Mouse (Mus musculus) limb, embryonic 12.5 days (tissue): ENCODE measurements around the gene Mvd. TPM values are rescaled to one million over a fixed set of nuclear protein-coding genes. Genes with fewer than 3 reads are reported as not detected.
A peak's percentile ranks its signal among the peaks of the same experiment; 100 is the strongest.

Source experiments
- ATAC-seq: fragments of 200-750 bp; cut with Nextera tagmentation; 2 replicates; pipeline ENCODE4 v1.8.0; 2017; ENCODE audit warnings: low read depth, moderate TSS enrichment; ENCODE audit not compliant: insufficient number of reproducible peaks, insufficient read depth, low FRiP score, low TSS enrichment
- H3K27ac ChIP-seq: fragments of 300-500 bp; sonication (generic); 2 replicates; pipeline ENCODE4 v1.5.1; 2016; ENCODE audit warnings: mild to moderate bottlenecking, moderate library complexity
- H3K27me3 ChIP-seq: fragments of 300-500 bp; sonication (generic); 2 replicates; pipeline ENCODE4 v1.6.1; 2016; ENCODE audit warnings: mild to moderate bottlenecking, moderate library complexity
- H3K36me3 ChIP-seq: fragments of 300-500 bp; sonication (generic); 2 replicates; pipeline ENCODE4 v1.6.1; 2016; ENCODE audit warnings: mild to moderate bottlenecking, moderate library complexity
- H3K4me1 ChIP-seq: fragments of 300-500 bp; sonication (generic); replicated peaks from 2 replicates; pipeline ENCODE4 v1.6.1; 2016
- H3K4me2 ChIP-seq: fragments of 300-500 bp; sonication (generic); 2 replicates; pipeline ENCODE4 v1.6.1; 2016; ENCODE audit warnings: mild to moderate bottlenecking, moderate library complexity
- H3K4me3 ChIP-seq: fragments of 300-500 bp; sonication (generic); replicated peaks from 2 replicates; pipeline ENCODE4 v1.5.1; 2016; ENCODE audit warnings: mild to moderate bottlenecking
- H3K9ac ChIP-seq: fragments of 300-500 bp; sonication (generic); replicated peaks from 2 replicates; pipeline ENCODE4 v1.6.1; 2016; ENCODE audit warnings: mild to moderate bottlenecking, moderate library complexity
- H3K9me3 ChIP-seq: fragments of 300-500 bp; sonication (generic); 2 replicates; pipeline ENCODE4 v1.6.1; 2016; ENCODE audit warnings: mild to moderate bottlenecking, moderate library complexity
- WGBS: fragments of 180-500 bp; shearing (Covaris S2); methylation state at CpG from one replicate; pipeline ENCODE4 v1.1.7; 2016; 5-methylcytosine and 5-hydroxymethylcytosine counted together
- polyA plus RNA-seq: library from polyadenylated mRNA; unstranded; fragments of >200 nt; fragmentation: Nextera tagmentation; extraction: Ambion mirVana; gene quantifications from 2 replicates; pipeline ENCODE4 v1.2.1, GENCODE M21; 2016

The Mvd gene
- polyA plus RNA-seq, 1 experiment from 2014 or later, result 40.5 TPM

DNA sequence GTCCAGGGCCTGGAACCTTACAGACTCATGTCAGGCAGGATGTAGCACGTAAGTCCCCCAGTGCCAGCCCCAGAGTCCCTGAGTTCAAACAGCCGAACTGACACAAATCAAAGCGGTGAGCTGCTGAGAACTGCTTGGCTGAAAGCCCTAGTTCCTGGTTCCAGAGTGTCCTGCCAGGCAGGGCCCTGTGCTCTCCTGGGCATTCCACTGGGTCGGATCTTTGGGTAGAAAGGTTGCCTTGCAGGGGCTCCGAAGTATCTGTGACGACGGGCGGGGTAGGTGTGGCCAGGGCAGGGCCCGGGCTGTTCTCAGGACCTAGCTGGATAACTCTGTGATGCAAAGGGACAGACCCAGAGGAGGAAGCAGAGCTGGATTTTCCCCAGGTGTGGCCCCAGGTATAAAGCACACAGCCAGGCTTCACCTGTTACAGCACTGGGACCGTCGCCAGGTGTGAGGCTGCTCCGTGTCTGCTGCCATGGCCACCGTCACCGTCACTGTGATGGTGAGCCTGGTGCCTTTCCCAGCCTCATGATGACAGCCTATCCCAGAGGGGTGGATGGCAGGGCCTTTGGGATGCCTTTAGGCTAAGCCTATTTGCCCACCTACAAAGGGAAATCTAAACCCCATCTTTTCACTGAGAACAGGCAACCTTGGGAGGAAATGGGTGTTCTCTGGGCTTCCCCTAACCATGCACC lies 21.7 kb downstream of the Mvd start, which contains the start of gene Il17c:
Gene Il17c (plus strand): TSS at position 645 of the 695 bp plus-strand sequence.
- Histone ChIP-seq H3K36me3 (peaks cover 38% of the 10 kb centered on the region), H3K27ac (no peak within 1 kb of the TSS), H3K4me3 (no peak within 1 kb of the TSS)

DNA sequence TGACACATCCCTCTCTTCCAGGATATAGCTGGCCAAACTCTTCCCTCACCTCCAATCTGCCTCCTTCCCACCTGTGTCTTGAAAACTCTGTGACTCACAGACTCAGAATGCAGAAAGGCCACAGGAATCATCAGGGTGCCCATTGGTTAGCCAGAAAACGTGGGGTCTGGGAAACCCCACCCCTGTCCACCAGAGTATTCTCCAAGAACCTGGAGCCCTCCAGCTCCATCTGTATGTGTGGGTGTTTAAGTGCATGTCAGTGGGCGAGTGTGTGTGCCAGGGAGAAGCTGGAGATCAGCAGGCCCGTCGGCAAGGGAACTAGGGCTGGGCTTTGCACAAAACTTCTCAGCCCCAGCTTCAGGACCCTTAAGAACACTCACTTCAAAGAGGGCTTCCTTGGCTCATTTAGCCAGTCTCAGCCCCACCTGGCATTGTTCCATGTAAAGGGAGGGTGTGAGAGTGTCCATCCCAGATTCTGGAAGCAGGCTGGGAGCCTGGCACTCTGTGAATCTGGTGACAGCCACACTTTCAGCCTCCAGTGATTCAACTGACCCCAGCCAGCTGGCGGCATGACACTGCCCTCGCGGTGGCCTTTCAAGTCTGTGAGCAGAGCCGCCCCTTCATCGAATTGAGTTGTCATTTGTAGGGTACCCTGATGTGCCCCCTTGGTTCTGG lies 23.2 kb downstream of the Mvd start:
- H3K27ac ChIP-seq, result peak overlapping the region; percentile 13; the same call in 1 of the 2 replicates
- peaks cover 43% of the 10 kb centered on the region for H3K36me3 ChIP-seq
- no peak overlapping the region for H3K4me2 ChIP-seq
- WGBS, result 72% methylated on average over 9 of the region's 9 CpGs
- H3K27me3 ChIP-seq, result no peaks in the 10 kb centered on the region
- no peaks in the 10 kb centered on the region for H3K9me3 ChIP-seq
- H3K9ac ChIP-seq, result no peak overlapping the region
- H3K4me3 ChIP-seq, result no peak overlapping the region
- no peak for ATAC-seq
- H3K4me1 ChIP-seq, result no peaks in the 10 kb centered on the region

More for the DNA sequence above, 21.7 kb downstream of the Mvd start, which contains the start of gene Il17c:
- no peak within 1 kb of the TSS for H3K9ac ChIP-seq
- no peaks in the 10 kb centered on the region for H3K27me3 ChIP-seq
- H3K9me3 ChIP-seq, result no peaks in the 10 kb centered on the region
- no peaks in the 10 kb centered on the region for H3K4me1 ChIP-seq
- WGBS, result 80% methylated on average over 14 of the region's 14 CpGs
- H3K4me2 ChIP-seq, result no peak within 1 kb of the TSS
- ATAC-seq, result no peak

DNA sequence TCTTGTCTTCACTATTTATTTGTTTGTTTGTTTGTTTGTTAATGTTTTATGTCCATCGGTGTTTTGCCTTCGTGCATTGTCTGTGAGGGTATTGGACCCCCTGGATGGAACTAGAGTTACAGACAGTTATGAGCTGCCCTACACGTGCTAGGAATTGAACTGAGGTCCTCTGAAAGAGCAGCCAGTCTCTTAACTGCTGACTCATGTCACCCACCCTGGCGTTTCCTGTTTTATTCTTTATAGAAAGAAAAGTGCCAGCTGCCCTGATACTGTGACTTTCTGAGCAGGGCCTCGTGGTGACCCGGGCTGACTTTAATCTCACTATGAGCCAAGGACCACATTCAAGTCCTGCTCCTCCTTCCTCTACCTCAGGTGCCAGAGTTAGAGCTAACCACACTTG lies 27.7 kb downstream of the Mvd start:
- Histone ChIP-seq H3K9me3 (no peaks in the 10 kb centered on the region), H3K9ac (no peak overlapping the region), H3K4me1 (no peaks in the 10 kb centered on the region), H3K36me3 (peaks cover 88% of the 10 kb centered on the region), H3K27me3 (no peaks in the 10 kb centered on the region), H3K4me3 (no peak overlapping the region), H3K27ac (no peak overlapping the region), H3K4me2 (no peak overlapping the region)
- 87% methylated on average over 6 of the region's 6 CpGs for WGBS
- no peak for ATAC-seq

DNA sequence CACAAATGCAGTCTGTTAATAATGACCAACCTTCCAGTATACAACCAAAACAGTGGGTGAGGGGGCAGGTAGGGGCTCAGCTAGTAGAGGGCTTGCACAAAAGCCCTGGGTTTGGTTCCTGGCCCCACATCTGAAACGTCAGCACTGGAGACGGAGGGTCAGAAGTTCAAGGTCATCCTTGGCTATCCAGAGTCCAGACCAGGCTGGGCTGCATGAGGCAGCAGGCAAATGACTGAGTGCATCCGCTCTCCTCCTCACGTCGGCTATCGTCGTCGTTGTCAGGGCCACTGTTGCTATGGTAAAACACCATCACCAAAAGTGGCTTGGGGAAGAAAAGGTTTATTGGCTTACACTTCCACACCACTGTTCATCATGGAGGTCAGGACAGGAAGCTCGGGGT lies 28.9 kb downstream of the Mvd start:
- Histone ChIP-seq H3K9me3 (no peaks in the 10 kb centered on the region), H3K4me3 (no peak overlapping the region), H3K27me3 (no peaks in the 10 kb centered on the region), H3K27ac (no peak overlapping the region), H3K4me1 (no peaks in the 10 kb centered on the region), H3K4me2 (no peak overlapping the region), H3K9ac (no peak overlapping the region), H3K36me3 (peaks cover 98% of the 10 kb centered on the region)
- WGBS, result 88% methylated on average over 9 of the region's 9 CpGs
- ATAC-seq, result no peak

DNA sequence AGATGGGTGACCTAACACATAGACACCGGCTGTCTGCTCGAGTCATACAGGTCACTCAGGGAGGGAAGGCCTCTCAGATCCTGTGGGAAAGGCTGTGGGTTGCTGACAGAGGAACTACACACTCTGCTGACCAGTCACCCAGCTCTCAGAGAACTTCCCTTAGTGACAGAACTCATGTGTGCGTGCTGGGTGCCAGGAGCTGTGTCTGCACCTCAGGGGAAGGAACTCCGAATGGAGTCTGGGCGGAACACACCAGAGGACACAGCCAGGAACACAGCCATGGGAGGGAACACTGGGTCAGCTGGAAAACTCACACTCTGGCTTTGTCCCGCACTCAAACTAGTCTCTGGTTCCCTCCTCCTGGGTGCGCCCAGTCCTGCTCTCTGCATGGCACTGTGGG lies 35.5 kb downstream of the Mvd start:
- Histone ChIP-seq H3K4me1 (no peaks in the 10 kb centered on the region), H3K27me3 (no peaks in the 10 kb centered on the region), H3K36me3 (peaks cover 100% of the 10 kb centered on the region), H3K9ac (no peak overlapping the region), H3K4me3 (no peak overlapping the region), H3K9me3 (no peaks in the 10 kb centered on the region), H3K4me2 (no peak overlapping the region), H3K27ac (no peak overlapping the region)
- WGBS, result 90% methylated on average over 7 of the region's 7 CpGs
- ATAC-seq, result no peak

DNA sequence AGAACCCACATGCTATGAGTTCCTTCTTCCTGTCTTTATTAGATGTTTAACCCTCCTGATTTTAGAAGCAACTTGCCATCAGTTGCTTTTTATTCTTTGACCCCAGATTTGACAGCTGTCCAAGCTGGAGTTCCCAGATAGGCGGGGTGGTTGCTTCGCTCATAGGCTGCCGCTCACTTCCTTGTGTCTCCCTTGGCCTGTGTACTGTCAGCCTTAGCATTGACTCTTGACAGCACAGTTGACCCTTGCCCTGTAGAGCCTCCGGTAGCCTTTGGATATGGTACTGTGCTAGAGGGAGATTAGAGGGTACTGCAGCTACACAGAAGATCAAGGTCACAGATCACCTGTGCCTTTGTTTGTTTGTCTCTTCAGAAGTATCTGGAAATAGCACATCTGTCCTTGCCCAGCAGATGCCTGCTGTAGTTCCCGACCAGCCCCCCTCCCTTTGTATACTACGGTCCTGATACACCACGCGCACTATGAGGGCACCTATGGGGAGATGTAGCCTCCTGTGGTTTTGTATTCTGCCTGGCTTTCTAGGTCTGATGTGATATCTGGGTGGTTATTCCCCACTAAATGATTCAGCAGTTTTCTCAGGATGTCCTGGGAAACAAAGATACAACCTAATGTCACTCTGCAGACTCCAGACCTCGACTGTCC lies 37.9 kb downstream of the Mvd start:
- Histone ChIP-seq H3K9me3 (no peaks in the 10 kb centered on the region), H3K4me3 (no peak overlapping the region), H3K9ac (no peak overlapping the region), H3K36me3 (peaks cover 100% of the 10 kb centered on the region), H3K4me2 (no peak overlapping the region), H3K4me1 (no peaks in the 10 kb centered on the region), H3K27ac (no peak overlapping the region), H3K27me3 (no peaks in the 10 kb centered on the region)
- 93% methylated on average over 9 of the region's 9 CpGs for WGBS
- no peak for ATAC-seq

DNA sequence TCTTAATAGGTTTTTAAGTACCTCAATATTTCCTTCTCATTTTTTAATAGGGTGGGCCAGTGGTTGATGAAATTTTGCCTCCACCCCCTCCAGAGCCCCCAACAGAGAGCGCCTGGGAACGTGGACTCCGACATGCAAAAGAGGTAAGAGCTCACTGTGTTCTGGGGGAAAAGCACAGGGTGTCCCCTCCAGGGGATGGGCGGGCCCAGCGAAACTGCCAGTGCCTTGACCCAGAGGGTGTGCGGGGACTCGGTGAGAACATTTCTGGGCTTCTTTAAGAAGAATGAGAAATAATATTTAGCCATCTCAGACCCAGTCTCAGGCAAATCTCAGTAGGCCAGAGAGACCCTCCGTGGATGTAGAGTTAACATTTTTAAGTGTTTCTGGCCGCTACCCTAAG lies 45.0 kb downstream of the Mvd start:
- no peak overlapping the region for H3K27ac ChIP-seq
- no peak for ATAC-seq
- H3K4me1 ChIP-seq, result no peaks in the 10 kb centered on the region
- no peak overlapping the region for H3K9ac ChIP-seq
- H3K4me2 ChIP-seq, result no peak overlapping the region
- H3K9me3 ChIP-seq, result no peaks in the 10 kb centered on the region
- H3K27me3 ChIP-seq, result no peaks in the 10 kb centered on the region
- H3K4me3 ChIP-seq, result no peak overlapping the region
- peaks cover 89% of the 10 kb centered on the region for H3K36me3 ChIP-seq
- 93% methylated on average over 9 of the region's 9 CpGs for WGBS

DNA sequence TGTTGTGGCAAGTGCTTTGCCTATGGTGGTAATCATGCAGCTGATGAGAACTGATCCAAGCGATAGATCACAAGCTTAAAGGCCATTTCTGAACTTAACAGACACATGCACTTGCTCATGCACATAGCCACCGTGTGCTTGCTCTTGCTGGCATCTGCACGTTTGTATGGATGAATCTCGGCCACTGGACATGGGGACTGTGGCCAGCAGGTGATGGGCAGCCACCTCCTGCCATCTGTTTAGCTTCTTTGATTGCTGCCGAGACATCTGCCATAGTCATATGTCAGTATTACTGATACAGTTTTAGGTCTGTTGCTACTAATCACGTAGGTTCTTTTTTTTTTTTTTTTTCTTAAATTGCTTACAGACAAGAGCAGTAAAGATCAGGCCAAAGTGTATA lies 47.9 kb downstream of the Mvd start:
- no peak for ATAC-seq
- no peaks in the 10 kb centered on the region for H3K9me3 ChIP-seq
- no peak overlapping the region for H3K4me3 ChIP-seq
- H3K36me3 ChIP-seq, result peaks cover 85% of the 10 kb centered on the region
- H3K9ac ChIP-seq, result no peak overlapping the region
- no peaks in the 10 kb centered on the region for H3K27me3 ChIP-seq
- no peaks in the 10 kb centered on the region for H3K4me1 ChIP-seq
- no peak overlapping the region for H3K27ac ChIP-seq
- H3K4me2 ChIP-seq, result no peak overlapping the region
- WGBS, result 88% methylated on average over 6 of the region's 6 CpGs

DNA sequence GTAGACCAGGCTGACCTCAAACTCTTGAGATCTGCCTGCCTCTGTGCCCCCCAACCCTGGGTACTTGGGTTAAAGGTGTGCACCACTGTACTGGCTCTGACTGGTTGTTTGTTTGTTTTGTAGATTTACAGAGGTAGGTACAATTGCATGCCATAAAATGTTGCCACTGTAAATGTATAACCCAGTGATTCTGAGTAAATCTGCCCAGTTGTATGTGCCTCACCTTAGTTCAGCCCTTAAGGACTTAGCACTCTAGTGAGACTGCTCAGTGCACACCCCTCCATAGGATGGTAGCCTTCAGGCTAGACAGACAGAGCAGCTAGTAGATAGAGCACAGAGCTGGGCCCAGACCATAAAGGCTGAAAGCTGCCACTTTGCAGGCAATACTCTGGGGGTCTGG lies 49.5 kb downstream of the Mvd start:
- H3K4me2 ChIP-seq, result no peak overlapping the region
- no peaks in the 10 kb centered on the region for H3K27me3 ChIP-seq
- peaks cover 84% of the 10 kb centered on the region for H3K36me3 ChIP-seq
- H3K27ac ChIP-seq, result no peak overlapping the region
- H3K9ac ChIP-seq, result no peak overlapping the region
- ATAC-seq, result no peak; the same call in 1 of the 2 replicates
- H3K9me3 ChIP-seq, result no peaks in the 10 kb centered on the region
- H3K4me3 ChIP-seq, result no peak overlapping the region
- no peaks in the 10 kb centered on the region for H3K4me1 ChIP-seq

DNA sequence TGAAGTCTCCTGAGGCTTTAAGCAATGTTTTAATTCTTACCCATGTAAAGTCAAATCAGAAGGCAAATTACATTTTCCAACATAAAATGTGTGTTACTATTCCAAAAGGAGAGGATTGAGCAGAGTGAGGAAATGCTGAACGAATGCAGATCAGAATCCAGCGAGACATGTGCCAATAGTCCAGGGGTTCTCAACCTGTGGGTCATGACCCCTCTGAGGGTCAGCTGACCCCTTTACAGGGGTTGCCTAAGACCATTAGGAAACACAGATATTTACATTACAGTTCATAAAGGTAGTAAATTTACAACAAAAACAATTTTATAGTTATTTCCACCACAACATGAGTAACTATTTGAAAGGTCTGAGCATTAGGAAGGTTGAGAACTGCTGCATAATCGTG lies 52.5 kb downstream of the Mvd start:
- H3K27me3 ChIP-seq, result no peaks in the 10 kb centered on the region
- H3K4me1 ChIP-seq, result no peaks in the 10 kb centered on the region
- no peak overlapping the region for H3K4me2 ChIP-seq
- H3K27ac ChIP-seq, result no peak overlapping the region
- H3K9me3 ChIP-seq, result no peaks in the 10 kb centered on the region
- WGBS, result 88% methylated on average over 3 of the region's 3 CpGs
- H3K36me3 ChIP-seq, result peaks cover 91% of the 10 kb centered on the region
- ATAC-seq, result no peak
- no peak overlapping the region for H3K4me3 ChIP-seq
- H3K9ac ChIP-seq, result no peak overlapping the region

DNA sequence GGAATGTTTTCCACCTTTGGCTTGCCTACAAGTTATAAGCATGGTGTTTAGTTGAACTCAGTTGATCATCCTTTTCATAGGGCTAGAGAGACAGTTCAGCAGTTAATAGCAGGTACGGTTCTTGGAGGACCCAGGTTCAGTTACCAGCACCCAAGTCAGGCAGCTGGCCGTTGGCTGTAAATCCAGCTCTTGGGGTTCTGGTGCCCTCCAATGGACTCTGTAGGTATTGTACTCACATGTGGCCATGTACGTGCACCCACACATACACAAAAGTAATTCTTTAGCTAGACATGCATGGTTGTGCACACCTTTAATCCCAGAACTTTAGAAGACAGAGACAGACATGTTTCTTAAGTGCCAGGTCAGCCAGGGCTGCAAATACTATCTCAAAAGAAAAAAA lies 53.9 kb downstream of the Mvd start:
- H3K27me3 ChIP-seq, result no peaks in the 10 kb centered on the region
- peaks cover 94% of the 10 kb centered on the region for H3K36me3 ChIP-seq
- no peak overlapping the region for H3K9ac ChIP-seq
- H3K4me2 ChIP-seq, result no peak overlapping the region
- no peak overlapping the region for H3K27ac ChIP-seq
- ATAC-seq, result no peak
- no peaks in the 10 kb centered on the region for H3K4me1 ChIP-seq
- WGBS, result 89% methylated on average over 3 of the region's 3 CpGs
- no peak overlapping the region for H3K4me3 ChIP-seq
- no peaks in the 10 kb centered on the region for H3K9me3 ChIP-seq
